Mouse (Mus musculus) liver, embryonic 16.5 days (tissue): ENCODE measurements at regions not wholly inside any gene's neighbourhood (a gene's known extent, or its start where the extent isn't known, plus 50 kb on each side); places are given as distances from the start of the nearest gene placed in this dataset.

Experiments used
- ATAC-seq: fragments of 200-750 bp; cut with Nextera tagmentation; 2 replicates; pipeline ENCODE4 v1.8.0; 2017; ENCODE audit warnings: low read depth, mild to moderate bottlenecking, moderate number of reproducible peaks, moderate library complexity
- H3K27ac ChIP-seq: fragments of 300-500 bp; sonication (generic); 2 replicates; pipeline ENCODE4 v1.5.1; 2014; ENCODE audit warnings: mild to moderate bottlenecking, low read length
- H3K27me3 ChIP-seq: fragments of 300-500 bp; sonication (generic); 2 replicates; pipeline ENCODE4 v1.6.1; 2014; ENCODE audit warnings: low read depth, low read length, mixed read lengths; ENCODE audit not compliant: control insufficient read depth, insufficient read depth
- H3K36me3 ChIP-seq: fragments of 300-500 bp; sonication (generic); 2 replicates; pipeline ENCODE4 v1.6.1; 2014; ENCODE audit warnings: mild to moderate bottlenecking; ENCODE audit not compliant: control insufficient read depth, insufficient read depth
- H3K4me1 ChIP-seq: fragments of 300-500 bp; sonication (generic); 2 replicates; pipeline ENCODE4 v1.6.1; 2014; ENCODE audit warnings: low read depth, low read length, mixed read lengths; ENCODE audit not compliant: control insufficient read depth
- H3K4me2 ChIP-seq: fragments of 300-500 bp; sonication (generic); 2 replicates; pipeline ENCODE4 v1.6.1; 2014; ENCODE audit warnings: low read depth, low read length, mixed read lengths
- H3K4me3 ChIP-seq: fragments of 300-500 bp; sonication (generic); 2 replicates; pipeline ENCODE4 v1.5.1; 2014; ENCODE audit warnings: low read depth, mild to moderate bottlenecking, low read length
- H3K9ac ChIP-seq: fragments of 300-500 bp; sonication (generic); 2 replicates; pipeline ENCODE4 v1.6.1; 2014; ENCODE audit warnings: low read depth, low read length
- H3K9me3 ChIP-seq: fragments of 300-500 bp; sonication (generic); replicated peaks from 2 replicates; pipeline ENCODE4 v1.6.1; 2016; ENCODE audit warnings: low read length; ENCODE audit not compliant: control insufficient read depth
- WGBS: fragments of 180-500 bp; shearing (Covaris S2); extraction: QIAGEN DNeasy Blood & Tissue Kit; methylation state at CpG from one replicate; pipeline ENCODE4 v1.1.7; 2014; ENCODE audit not compliant: insufficient replicate concordance; 5-methylcytosine and 5-hydroxymethylcytosine counted together

DNA sequence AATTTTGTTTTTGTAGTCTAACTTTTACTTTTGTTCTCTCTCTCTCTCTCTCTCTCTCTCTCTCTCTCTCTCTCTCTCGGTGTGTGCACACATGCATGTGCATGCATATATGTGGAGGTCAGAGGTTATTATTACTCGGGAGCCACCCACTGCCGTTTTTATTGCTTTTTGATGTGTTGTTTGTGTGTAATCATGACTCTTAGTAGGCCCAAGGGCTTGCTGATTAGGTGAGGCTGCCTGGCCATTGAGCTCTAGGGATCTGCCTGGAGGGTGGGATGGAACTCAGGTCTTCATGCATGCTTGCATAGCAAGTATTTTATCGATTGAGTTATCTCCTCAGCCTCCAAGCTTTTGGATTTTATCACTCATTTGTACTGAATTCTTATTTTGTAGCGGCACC, 50.4 kb upstream of the Adamts9 start:
- Histone ChIP-seq H3K36me3 (no peaks in the 10 kb centered on the region), H3K27me3 (no peaks in the 10 kb centered on the region), H3K4me3 (no peak overlapping the region), H3K27ac (no peak overlapping the region), H3K4me1 (no peaks in the 10 kb centered on the region), H3K9me3 (no peaks in the 10 kb centered on the region), H3K9ac (no peak overlapping the region), H3K4me2 (no peak overlapping the region)
- 53% methylated on average over 5 of the region's 5 CpGs for WGBS
- no peak for ATAC-seq
